Mouse (Mus musculus) gastrocnemius, adult 8-10 months (tissue): Measurements from ENCODE around the gene Nfs1. TPM values are rescaled to one million over a fixed set of nuclear protein-coding genes. Genes with fewer than 3 reads are reported as not detected.
"Not testable (repeated sequence)": the region's sequence is repeated elsewhere in the genome, so short reads cannot be mapped to it uniquely, and the experiment has no call there.

Source experiments
- DNase-seq, 2 experiments: peaks; one replicate each; pipeline ENCODE4 v3.0.0; 2022; ENCODE audit warnings: low spot score in 2 of 2
- total RNA-seq, 4 experiments: library from RNA; stranded (reverse); gene quantifications; 2 replicates each; pipeline ENCODE4 v1.2.4; 2022

Gene Nfs1
- total RNA-seq, 4 experiments from 2014 or later: 85.7 to 90.2 (median 88.3) TPM

DNA sequence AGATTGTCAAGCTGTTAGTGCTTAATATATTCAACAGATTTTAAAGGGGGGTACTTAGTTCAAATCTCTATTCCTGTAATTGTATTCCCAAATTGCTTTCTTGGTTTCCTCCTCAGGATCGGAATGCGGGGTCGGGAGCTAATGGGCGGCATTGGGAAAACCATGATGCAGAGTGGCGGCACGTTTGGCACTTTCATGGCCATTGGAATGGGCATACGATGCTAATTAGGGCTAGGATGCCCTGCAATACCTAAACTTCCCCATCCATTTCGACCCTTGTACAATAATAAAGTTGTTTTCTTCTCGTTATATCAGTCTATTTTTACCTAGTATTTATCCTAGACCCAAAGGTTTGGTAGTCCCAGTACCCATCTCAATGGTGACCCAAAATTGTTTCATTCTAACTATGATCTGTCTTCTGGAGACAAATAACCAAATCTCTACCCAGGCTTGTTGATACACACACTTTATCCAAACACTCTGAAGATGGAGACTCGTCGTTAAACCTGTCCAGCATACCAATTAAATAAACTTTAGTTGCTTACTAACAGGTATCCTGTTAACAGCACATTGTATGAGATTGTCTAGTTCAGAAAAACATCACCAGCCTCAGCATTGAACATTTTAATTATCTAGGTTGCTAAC, 1.6 kb upstream of the Nfs1 start:
- no peak for DNase-seq

DNA sequence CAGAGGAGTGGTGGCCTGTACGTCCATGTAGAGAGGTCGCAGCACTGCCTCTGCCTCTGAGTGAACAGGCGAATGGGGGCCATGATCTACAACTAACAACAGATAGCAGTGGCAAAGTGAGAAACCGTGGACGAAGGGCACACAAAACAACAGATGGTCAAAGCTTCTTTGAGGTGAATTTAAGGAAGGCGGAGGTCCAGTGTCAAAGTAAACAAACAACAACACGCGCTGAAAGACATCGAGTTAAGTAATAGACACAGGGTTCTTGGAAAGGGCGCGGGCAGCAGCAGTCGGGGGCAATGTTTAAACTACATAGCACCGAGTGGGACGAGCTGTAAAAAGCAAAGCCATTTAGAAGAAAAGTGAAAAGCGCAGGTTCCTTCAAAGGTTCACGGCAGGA, 619 bp downstream of the Nfs1 start:
- DNase-seq: no peak

DNA sequence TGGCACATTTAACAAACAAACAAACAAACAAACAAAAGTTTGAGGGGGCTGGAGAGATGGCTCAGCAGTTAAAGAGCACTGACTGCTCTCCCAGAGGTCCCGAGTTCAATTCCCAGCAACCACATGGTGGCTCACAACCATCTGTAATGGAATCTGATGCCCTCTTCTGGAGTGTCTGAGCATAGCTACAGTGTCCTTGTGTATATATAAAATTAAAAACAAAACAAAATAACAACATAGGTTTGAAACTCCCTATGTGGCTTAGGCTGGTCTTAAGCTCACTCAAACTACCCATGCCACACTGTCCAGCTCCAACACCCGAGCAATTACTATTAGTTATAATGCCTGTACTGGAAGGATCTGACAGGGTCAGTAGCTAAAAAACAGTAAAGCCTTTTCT, 1.2 kb downstream of the Nfs1 start:
- no peak for DNase-seq

DNA sequence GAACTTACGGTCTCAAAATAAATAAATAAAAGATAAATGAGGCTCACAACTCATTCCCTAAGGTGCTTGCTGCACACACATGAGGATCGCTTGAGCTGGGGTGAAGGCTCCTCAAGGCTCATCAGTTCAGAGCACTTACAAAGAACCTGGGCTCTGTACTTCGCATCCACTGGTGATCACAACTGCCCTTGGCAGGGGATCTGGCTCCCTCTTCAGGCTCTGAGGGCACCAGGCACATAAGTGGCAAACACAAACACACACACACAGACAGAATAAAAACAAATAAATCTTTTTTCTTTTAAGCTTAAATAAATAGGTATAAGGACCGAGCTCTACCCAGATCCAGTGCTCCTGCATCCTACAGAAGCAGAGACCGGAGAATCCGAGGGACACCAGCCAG, 8.3 kb downstream of the Nfs1 start:
- no peak for DNase-seq

DNA sequence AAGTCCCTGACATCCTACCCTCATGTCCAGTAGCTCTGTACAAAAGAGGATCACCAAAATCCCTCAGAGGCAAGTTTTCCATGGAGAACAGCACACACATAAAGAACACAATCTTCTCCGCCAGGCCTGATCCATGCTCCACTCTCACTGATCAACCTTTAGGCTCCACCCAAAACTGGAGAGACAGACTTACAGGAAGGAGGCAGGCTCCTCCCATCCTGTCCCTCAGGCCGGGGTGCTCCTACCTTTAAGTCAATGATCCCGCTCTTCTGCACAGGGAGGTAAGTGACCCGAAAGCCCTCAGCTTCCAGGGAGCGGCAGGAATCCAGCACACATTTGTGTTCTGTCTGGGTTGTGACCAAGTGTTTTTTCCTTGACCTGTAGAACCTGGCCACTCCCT, 9.8 kb downstream of the Nfs1 start:
- DNase-seq: no peak

DNA sequence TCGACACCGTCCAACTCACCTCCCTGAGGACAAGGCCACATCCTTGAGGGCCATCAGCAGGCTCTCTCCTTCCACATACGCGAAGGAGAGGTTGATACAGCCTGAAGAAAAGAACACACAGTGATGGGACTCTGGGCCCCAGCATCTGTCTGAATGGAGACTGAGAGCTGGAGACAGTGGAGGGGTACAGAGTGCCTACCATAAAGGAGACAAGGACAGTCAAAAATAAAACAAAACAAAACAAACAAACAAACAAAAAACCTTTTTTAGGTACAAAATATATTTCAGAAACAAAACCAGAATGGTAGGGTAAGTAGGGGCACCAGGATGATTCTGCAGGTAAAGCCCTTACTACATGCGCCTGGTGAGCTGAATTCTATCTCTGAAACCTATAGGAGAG, 17.0 kb downstream of the Nfs1 start, which contains the start of gene Gm28036:
Gm28036 (minus strand) TSS at position 101 of the 400 bp plus-strand sequence.
- no peak for DNase-seq

DNA sequence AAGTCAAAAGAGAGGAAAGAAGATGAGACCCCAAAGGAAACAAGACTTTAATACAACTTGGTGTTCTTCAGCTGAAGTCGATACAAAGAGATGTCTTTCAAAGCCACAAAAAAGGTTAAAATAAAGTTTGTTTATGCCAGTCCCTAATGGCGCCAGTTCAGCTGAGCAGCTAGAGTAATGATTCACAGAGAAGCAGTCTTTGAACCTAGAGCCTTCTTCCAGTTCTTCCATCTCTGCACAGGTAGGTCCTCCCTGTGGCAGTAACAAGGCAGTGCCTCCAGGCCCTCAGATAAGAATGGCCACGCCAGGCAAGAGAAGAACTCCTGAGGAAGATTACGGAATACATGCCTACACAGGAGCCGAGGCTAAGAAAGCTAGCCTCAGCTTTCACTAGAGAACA, 20.3 kb downstream of the Nfs1 start:
- DNase-seq: no peak

DNA sequence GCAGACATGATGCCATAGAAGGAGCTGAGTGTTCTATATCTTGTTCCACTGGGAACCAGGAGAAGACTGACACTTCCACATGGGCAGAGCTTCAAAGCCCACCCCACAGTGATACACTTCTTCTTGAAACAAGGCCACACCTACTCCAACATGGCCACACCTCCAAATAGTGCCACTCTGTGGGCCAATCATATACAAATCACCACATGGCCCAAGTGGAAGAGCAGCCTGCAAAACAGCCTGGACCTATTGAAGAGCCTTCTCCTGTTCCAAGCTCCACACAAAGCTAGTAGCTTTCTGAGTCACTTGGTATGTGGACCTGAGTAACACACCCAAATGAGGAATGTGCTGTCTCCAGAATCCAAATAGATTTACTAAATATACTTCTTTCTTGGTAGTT, 24.4 kb downstream of the Nfs1 start:
- DNase-seq: no peak

DNA sequence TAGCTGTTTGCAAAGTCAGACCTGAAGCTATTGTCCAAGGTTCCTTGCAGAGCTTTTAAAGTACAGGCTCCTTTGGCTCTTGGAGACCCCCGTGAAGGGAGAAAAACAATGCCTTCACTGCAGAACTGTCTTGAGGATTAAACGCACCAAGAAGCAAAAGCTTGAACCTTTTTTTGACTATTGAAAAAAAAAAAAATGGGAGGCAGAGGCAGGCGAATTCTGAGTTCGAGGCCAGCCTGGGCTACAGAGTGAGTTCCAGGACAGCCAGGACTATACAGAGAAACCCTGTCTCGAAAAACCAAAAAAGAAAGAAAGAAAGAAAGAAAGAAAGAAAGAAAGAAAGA, 31.9 kb downstream of the Nfs1 start:
- not testable (repeated sequence) for DNase-seq

DNA sequence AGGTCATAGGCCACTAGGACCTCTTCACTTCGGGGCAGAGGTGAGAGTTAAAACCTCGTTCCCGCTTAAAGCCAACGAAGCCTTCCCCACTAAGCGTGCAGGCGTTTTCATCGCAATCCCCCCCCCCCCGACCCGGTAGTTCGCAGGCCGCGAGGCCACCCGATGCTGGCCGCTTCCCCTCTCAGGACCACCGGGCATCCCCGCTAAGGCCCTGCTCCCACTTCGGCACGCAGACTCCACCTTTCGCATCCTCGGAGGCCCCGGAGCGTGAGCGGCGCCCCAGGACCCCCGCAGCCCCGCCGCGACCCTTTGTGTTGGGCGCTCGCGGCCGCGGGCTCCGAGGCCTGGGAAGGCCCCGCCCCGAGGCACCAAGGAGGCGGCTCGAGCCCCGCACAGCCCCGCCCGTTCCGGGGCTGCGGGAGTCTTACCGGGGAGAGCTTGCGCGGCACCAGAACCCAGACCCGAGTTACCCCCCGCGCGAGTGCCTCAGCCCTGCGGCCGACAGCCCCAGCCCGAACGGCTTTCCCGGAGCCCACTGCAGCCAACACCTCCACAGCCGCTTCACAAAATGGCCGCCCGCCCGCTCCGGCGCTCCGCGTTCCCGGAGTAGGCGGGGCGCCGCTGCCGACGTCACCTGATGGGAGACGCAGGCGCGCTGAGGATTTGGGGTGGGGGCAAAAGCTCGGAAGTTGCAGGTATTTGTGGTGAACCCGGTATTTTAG, 32.5 kb downstream of the Nfs1 start, which contains the start of the genes Cpne1 and Rbm12:
Cpne1 (minus strand) TSS at position 608 of the 722 bp plus-strand sequence.
Rbm12 (minus strand) TSS at position 621 of the 722 bp plus-strand sequence.
- DNase-seq: peak; percentile 77 to 83

DNA sequence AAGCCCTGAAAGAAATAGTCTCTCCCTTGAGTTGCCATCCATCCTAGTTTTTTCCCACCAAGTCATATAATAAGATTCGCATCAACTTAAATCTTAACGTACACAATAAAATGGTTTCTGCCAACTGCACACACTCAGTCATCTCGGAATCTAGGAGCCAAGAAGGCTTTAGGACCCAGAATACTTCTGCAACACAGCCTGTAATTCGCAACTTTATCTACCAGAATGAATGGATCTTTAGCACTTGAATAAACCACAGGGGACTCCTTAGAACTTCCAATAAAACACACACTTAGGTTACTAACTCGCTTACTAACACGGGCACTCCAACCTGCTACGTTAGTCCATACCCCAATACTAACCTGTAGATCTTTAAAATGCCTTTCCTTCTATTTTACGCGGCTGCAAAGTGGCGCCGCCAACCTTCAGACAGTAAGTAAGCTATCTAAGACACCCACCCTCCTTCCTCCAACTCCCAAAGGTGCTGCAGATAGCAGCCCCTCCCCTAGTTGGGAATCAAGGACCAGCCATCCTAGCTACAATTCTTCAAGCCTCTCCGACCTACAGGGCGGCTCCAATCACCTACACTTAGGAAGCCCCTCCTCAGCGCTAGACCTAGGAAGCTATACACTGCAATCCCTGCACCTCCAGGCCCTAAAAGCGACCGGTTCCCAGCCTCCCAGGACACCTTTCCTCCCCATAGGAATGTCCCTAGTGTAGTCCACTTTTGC, 33.2 kb downstream of the Nfs1 start:
- no peak for DNase-seq

DNA sequence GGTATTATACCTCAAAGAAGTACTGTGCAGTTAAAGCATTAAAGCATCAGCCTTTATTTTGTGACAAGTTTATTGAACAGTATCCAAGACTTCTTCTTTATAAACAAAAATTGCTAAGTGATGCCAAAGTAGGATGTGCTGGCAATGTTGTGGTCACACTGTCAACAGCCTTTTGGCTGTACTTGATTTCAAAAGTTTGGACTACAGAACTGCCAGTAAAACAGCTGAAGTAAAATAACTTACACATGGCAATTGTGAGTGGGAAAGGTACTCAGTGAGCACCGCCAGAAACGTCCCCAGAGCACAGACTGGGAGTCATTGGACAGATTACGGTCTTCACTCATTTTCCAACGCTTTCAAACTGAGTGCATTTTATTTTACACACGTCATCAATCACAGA, 52.1 kb downstream of the Nfs1 start:
- no peak for DNase-seq

DNA sequence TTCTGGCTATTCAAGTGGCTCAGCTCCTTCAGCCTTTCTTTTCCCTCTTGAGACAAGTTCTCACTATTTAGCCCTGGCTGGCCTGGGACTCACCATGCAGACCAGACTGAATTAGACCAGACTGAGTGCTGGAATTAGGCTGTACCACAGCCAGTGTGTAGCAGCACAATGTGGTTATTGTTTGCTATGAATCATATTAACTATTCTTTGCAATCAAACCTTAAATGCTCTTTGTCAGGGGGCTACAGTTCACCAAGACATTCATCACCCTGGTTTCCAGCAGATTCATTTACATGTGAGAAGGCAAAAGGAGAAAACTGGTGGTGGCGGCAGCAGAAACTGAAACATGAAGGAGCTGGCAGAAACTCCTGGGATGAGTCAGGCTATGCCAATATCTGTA, 54.2 kb downstream of the Nfs1 start:
- no peak for DNase-seq

DNA sequence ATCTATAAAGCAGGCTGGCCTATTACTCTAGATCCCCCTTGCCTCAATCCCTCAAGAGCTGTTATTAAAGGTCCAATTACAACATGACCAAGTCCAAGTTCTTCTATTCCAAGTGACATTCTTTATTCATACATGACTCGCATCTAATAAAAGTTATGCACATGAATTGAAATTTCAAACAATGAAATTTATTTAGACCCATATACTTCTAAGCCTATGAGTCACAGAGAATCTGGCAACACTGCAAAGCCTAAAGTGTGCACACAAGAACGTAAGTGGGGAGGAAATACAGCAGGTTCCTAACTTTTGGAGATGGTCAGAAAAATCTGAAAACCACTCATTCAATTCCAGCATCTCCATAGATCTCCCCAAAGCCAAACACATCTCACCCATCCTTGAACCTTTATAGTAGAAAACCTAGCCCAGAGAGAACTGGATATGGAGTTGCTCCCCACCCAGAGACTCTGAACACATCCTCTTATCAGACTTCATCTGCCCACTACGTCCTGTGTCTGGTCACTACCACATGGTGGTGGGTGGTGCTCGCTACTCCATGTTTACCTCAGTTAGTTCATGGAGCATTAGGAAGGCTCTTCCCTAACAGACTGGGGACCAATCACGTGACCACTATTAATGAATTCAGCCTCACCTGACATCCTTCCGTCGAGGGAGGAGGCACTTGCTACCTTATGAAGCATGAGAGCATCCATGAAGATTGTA, 56.4 kb downstream of the Nfs1 start:
- no peak for DNase-seq

DNA sequence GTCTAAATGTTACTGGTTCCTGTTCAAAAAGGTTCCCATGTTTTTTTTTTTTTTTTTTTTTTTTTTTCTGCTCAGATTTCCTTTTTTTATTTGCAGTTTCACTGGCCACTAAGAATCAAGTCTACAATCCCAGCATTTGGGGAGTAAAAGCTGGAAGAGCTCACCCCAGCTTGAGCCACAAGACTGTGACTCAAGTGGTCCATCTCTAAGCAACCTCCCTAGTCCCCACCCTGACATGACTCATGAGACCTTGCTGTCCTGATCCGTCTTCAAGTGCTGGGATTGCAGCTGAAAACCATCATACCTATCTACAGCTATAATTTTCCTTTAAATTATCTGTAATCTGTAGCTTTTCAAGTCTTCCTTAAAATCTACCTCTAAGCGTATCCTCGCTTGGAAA, 59.4 kb downstream of the Nfs1 start:
- DNase-seq: no peak

DNA sequence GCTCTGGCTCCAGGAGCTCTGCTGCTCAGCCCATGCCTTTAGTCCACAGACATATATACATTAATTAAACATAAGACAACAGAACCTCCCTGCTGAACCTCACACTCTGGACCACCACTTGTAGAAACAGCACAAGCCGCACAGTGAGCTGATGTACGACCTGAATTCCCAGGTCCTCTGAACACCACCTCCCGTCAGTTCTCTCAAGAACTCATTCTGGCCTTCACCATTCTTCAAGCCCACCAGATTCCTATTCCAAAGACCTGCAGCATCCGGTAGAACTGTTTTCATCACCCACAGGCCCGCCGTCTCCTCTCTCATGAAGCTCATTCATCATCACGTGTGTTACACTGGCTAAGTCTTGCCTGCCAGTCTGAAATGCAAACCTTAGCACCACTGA, 63.6 kb downstream of the Nfs1 start:
- no peak for DNase-seq

DNA sequence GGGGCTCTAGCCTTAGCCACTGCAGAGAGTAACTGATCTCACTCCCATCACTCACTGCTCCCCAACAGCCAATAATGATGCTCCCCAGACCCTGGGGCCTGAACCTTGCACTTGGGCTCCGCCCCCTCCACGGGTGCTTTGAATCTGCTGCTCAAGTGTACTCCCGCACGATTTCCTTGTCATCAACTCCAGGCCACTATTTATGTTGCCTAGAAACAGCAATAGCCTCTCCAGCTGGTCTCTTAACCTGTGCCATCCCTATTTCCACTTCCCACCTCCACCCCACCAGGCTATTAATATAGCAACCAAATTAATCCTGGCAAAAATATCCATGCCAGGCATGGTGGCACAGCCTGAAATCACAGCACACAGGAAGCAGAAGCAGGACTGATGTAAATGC, 64.3 kb downstream of the Nfs1 start:
- DNase-seq: no peak

DNA sequence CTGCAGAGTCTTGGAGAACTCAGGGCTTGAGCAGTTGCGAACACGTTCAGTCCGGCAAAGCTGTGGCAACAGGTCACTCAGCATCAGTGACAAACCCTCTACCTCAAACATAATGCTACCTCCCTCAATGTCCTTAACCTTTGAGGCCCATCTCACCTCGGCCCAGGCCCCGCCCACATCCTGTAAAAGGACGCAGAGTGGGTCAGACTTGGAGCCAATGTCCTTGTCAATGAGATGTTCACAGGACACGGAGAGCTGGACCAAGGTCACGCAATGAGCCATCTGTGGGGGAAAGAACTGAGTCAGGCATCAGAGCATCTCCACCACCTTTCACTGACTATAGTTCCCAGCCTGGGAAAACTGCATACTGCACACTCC, 64.8 kb downstream of the Nfs1 start:
- no peak for DNase-seq

DNA sequence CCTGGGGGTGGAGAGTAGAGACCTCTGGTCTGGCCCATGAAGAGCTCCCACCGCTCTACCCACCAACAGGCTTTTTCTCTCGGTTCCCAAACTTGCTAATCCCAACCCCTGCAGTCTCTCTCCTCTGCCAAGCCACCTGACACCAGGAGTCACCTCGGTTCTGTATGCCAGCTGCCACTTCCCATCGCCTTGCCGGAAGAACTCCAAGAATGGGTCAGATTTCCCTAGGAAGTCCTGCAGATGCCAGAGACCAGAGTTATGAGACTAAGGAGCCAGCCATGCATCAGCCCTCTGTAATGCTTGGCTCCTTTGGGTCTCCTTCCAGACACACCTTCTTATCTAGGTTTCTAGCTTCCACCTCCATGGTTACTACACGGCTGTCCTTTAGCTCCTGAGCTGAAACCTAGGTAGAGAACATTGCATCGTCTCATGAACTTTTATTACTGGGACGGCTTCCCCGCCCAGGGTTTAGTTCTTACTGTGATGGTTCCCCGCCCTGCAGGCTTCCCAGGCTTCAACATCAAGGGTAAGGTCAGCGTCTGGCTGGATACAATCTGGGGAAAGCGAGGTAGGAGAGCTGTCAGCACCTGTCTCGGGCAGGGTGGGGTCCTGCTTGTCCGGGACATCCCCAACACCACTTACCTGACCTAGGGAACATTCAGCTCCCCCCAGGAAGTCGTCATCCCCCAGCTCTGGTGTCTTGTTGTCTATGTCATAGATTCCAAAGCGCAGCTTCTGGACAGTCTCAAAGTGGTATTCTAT, 65.4 kb downstream of the Nfs1 start:
- peak in 1 of 2 experiments; percentile 54 for DNase-seq

DNA sequence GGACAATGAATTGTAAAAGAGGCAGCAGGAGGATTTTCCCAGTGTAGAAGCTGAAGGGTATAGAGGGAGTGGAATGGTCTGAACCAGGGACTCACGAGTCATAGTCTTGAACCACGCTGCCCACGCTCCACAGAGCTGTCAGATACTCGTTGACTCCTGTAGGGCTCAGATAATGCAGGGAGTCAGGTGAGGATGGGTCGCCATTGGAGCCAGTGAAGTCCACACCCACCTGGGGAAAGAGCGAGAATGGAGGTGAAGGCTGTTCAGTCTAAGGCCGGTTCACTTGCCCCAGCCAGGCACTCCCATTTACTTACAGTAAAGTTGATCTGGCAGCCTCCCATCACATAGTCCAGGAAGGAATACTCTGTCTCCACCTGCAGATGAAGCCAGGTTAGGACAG, 66.5 kb downstream of the Nfs1 start:
- no peak for DNase-seq

DNA sequence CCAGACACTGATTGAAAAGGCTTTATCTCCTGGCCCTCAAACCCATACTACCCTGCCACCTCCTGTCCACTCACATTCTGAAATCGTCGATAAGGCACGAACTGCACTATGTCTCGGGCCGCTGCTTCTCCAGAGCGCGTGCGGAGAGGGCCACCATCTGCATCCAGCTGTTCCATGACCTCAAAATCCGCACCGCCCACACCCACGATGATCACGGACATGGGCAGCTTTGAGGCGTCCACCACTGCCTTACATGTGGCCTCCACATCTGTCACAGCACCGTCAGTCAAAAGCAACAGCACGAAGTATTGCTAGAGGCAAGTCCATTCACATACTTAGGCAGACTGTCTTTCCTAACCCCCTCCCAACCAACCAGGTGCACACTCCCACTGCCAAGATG, 70.3 kb downstream of the Nfs1 start:
- no peak for DNase-seq
